Mouse (Mus musculus) CH12.LX (cell line): Measurements from ENCODE around the gene Card11.

Experiments used
- CTCF ChIP-seq, 2 experiments: IDR thresholded peaks in 1 of 2; conservative IDR thresholded peaks in 1 of 2; 2 replicates each; pipeline ENCODE4 v1.5.1; 2011 to 2012; ENCODE audit warnings: low read depth in 2 of 2, low read length in 2 of 2, improper control_type of control experiment in 1 of 2, inconsistent platforms in 1 of 2, mild to moderate bottlenecking in 1 of 2, moderate library complexity in 1 of 2
- MAFK ChIP-seq: IDR thresholded peaks from 2 replicates; pipeline ENCODE4 v1.6.1; 2011; ENCODE audit warnings: low read length, improper control_type of control experiment; ENCODE audit not compliant: insufficient replicate concordance
- ZMIZ1 ChIP-seq: IDR thresholded peaks from 2 replicates; pipeline ENCODE4 v1.6.1; 2012; ENCODE audit warnings: low read depth, mild to moderate bottlenecking, inconsistent platforms, low read length, improper control_type of control experiment
- ZNF384 ChIP-seq: IDR thresholded peaks from 2 replicates; pipeline ENCODE4 v1.6.1; 2012; ENCODE audit warnings: low read depth, low read length, improper control_type of control experiment, inconsistent platforms

- TF ChIP-seq ZMIZ1, result no peak
- TF ChIP-seq ZNF384, result no peak
- no peak for TF ChIP-seq CTCF (conservative IDR thresholded peaks at IDR 0.05 in 1 of 2, IDR thresholded peaks at IDR 0.05 in 1 of 2; ENCODE audit: low read depth in 2 of 2, low read length in 2 of 2)
- no peak for TF ChIP-seq MAFK
Observed at GRCm38 (mm10) chr5:140955666-140956065, 44.7 kb downstream of the Card11 start.
